Mouse (Mus musculus): ENCODE data around the gene Zmiz1. TPM values are rescaled to one million over a fixed set of nuclear protein-coding genes. Genes with fewer than 3 reads are reported as not detected.

Gene Zmiz1
- polyA plus RNA-seq, 1 experiment from 2014 or later: 22.4 TPM

DNA sequence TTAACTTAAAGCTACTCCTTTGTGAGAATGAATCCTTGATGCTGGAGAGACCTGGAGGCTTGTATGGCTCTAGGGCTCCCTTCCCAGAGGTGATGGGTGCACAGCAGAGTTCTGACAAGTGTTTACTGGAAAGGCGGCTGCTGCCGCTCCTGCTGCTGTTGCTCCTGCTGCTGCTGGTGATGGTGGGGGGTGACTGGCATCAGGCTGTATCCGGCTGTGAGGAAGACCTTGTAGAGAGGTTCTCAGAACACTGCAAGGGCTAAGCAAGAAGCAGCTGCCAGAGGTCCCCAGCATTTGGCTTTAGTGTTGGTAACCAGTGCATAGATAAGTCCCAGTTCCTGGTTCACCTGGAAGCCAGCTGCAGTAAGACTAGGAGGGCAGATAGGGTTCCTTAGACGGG, 149.6 kb downstream of the Zmiz1 start:
- 23% methylated on average over 4 of the region's 4 CpGs for WGBS
- peak overlapping the region; percentile 77 for H3K4me3 ChIP-seq (ENCODE audit: low read length)
- ATAC-seq (ENCODE audit: low read depth): no peak
- H3K4me1 ChIP-seq (replicated peaks; ENCODE audit: control insufficient read depth, insufficient read depth, low read length): peaks cover 71% of the 10 kb centered on the region
- H3K9me3 ChIP-seq (ENCODE audit: control insufficient read depth, low read length): no peaks in the 10 kb centered on the region
- peak overlapping the region; percentile 85 for H3K9ac ChIP-seq (ENCODE audit: low read length)
- H3K4me2 ChIP-seq (ENCODE audit: low read depth, low read length): peak overlapping the region; percentile 96
- H3K27me3 ChIP-seq (ENCODE audit: control insufficient read depth, insufficient read depth, low read depth, low read length): no peaks in the 10 kb centered on the region
- H3K27ac ChIP-seq (ENCODE audit: low read length): peak overlapping the region; percentile 84
- H3K36me3 ChIP-seq (ENCODE audit: control insufficient read depth, insufficient read depth, low read length): no peaks in the 10 kb centered on the region

DNA sequence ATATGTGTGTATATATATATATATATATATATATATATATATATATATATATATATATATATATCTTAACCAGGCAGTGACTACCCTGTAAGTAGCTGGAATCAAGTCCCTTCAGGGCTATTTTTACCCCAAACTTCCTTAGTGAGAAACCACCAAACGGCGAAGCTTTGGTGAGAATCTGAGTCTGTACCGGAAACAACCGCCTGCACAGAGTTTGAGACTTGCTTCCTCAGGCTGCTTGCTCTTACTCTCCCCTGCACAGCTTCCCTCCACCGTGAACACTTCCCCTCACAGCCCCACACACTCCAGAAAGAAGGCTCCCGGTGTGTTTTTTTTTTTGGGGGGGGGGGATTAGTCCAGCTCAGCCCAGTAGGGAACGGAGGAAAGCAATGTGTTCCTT, 150.4 kb downstream of the Zmiz1 start:
- Histone ChIP-seq H3K4me1 (replicated peaks; ENCODE audit: control insufficient read depth, insufficient read depth, low read length) (peaks cover 63% of the 10 kb centered on the region), H3K9ac (ENCODE audit: low read length) (no peak overlapping the region), H3K4me3 (ENCODE audit: low read length) (no peak overlapping the region; the same call in 1 of the 2 replicates), H3K9me3 (ENCODE audit: control insufficient read depth, low read length) (no peaks in the 10 kb centered on the region), H3K4me2 (ENCODE audit: low read depth, low read length) (peak overlapping the region; percentile 24; the same call in 1 of the 2 replicates), H3K36me3 (ENCODE audit: control insufficient read depth, insufficient read depth, low read length) (no peaks in the 10 kb centered on the region), H3K27me3 (ENCODE audit: control insufficient read depth, insufficient read depth, low read depth, low read length) (no peaks in the 10 kb centered on the region), H3K27ac (ENCODE audit: low read length) (no peak overlapping the region)
- 44% methylated on average over 7 of the region's 7 CpGs for WGBS
- ATAC-seq (ENCODE audit: low read depth): no peak

DNA sequence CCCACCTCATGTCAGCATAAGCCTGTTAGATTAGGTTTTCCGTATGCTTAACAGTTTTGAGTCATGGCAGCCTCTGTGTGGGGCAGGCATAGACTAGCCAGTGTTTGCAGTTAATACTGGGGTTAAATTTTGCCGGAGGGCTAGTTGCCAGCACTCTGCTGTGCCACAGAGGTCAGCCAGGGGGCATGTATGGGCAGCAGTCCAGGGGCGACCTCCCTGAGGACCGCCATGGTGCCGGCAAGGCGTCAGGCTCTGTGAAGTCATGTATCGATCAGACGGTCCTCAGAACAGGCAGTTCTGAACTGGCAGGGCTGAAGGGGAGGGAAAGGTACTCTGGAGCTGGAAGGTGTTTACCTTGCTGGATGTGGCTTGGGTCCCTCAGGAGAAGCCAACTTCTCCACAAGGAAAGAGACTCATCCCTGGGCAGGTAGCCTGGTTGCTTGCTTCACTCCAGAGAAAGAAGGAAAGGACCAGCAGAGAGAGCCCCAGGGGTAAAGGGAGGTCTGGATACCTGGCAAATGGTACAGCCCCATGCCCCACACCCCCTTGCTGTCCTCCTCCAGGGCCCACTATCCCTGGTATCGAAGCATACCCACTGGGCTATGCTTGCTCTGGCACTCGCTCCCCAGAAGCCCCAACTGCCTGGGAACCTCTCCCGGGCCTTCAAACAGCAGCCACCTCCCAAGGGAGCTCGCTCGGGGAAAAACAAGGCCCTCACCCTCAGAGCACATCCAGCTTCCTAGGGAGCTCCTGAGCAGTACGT, 151.6 kb downstream of the Zmiz1 start:
- WGBS: 45% methylated on average over 14 of the region's 14 CpGs
- Histone ChIP-seq H3K9me3 (ENCODE audit: control insufficient read depth, low read length) (no peaks in the 10 kb centered on the region), H3K36me3 (ENCODE audit: control insufficient read depth, insufficient read depth, low read length) (no peaks in the 10 kb centered on the region), H3K27ac (ENCODE audit: low read length) (no peak overlapping the region), H3K9ac (ENCODE audit: low read length) (peak overlapping the region; percentile 34; the same call in 1 of the 2 replicates), H3K4me2 (ENCODE audit: low read depth, low read length) (no peak overlapping the region), H3K4me3 (ENCODE audit: low read length) (no peak overlapping the region), H3K4me1 (replicated peaks; ENCODE audit: control insufficient read depth, insufficient read depth, low read length) (peaks cover 52% of the 10 kb centered on the region), H3K27me3 (ENCODE audit: control insufficient read depth, insufficient read depth, low read depth, low read length) (no peaks in the 10 kb centered on the region)
- ATAC-seq (ENCODE audit: low read depth): no peak

DNA sequence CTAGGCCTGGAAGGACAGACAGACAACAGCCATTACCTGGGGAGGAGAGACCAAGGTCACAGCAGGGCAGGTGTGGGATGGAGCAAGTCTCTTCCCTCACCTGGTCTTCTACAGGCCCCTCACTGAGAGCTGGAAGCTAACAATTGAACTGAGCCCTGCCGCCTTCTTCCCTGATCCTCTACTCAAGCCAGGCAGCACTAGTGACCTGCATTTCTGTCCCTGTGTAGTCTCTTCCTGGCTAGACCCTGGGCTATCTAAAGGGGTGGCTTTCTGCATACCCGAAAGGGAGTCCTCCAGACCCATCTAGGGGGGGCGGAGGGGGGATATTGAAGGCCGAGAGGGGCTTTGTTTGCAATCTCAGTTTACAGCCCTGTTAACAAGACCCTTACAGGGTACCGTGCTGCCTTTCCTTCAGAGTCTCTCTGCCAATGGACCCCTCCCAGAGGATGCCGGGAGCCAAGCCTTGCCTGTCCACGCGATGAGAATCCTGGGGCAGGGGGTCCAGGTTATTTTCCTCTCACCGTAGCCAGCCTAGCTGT, 152.2 kb downstream of the Zmiz1 start:
- peaks cover 46% of the 10 kb centered on the region for H3K4me1 ChIP-seq (replicated peaks; ENCODE audit: control insufficient read depth, insufficient read depth, low read length)
- ATAC-seq (ENCODE audit: low read depth): no peak
- H3K27ac ChIP-seq (ENCODE audit: low read length): no peak overlapping the region
- WGBS: 38% methylated on average over 9 of the region's 9 CpGs
- no peaks in the 10 kb centered on the region for H3K9me3 ChIP-seq (ENCODE audit: control insufficient read depth, low read length)
- H3K36me3 ChIP-seq (ENCODE audit: control insufficient read depth, insufficient read depth, low read length): no peaks in the 10 kb centered on the region
- no peaks in the 10 kb centered on the region for H3K27me3 ChIP-seq (ENCODE audit: control insufficient read depth, insufficient read depth, low read depth, low read length)
- H3K9ac ChIP-seq (ENCODE audit: low read length): peak overlapping the region; percentile 26; the same call in 1 of the 2 replicates
- no peak overlapping the region for H3K4me3 ChIP-seq (ENCODE audit: low read length)
- H3K4me2 ChIP-seq (ENCODE audit: low read depth, low read length): no peak overlapping the region

DNA sequence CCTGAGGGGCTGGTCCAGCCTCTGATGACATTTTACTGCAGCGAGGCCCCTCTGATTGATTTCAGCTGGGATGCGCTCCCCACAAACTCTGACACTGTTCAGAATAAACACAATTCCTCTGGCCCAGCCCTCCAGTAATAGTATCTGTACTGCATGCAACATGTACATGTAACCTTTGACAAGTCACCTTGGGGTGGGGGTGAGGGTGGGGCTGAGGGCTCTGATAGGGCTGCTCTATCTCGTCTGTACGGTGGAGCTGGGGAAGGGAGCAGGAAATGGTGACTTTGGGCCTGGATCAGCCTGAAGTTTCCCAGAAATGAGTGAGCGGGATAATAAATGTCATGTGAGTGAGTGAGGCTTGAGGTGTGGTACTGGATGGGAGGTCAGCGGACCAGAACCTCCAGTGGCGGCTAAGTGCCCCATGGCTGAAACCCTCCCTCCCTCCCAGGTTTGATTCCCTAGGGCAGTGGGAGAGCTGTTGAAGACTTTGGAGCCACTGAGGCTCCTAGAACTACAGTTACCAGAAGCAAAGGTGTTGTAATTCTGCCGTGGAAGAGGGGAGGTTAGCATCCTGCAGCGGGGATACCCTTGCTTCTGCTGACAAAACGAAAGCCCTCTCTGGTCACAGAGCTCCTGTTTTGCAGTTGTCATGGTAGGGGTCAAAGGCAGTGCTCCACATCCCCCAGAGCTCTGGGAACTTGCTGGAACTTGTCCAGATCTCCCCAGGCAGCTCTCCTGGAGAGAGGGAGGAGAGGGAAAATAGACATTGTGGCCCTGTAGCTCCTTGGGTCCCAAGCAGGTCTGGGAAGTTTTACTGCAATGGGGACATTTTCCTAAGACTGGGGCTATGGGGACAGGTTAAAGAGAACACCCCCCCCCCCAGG, 153.1 kb downstream of the Zmiz1 start:
- 58% methylated on average over 10 of the region's 10 CpGs for WGBS
- no peak for ATAC-seq (ENCODE audit: low read depth)

DNA sequence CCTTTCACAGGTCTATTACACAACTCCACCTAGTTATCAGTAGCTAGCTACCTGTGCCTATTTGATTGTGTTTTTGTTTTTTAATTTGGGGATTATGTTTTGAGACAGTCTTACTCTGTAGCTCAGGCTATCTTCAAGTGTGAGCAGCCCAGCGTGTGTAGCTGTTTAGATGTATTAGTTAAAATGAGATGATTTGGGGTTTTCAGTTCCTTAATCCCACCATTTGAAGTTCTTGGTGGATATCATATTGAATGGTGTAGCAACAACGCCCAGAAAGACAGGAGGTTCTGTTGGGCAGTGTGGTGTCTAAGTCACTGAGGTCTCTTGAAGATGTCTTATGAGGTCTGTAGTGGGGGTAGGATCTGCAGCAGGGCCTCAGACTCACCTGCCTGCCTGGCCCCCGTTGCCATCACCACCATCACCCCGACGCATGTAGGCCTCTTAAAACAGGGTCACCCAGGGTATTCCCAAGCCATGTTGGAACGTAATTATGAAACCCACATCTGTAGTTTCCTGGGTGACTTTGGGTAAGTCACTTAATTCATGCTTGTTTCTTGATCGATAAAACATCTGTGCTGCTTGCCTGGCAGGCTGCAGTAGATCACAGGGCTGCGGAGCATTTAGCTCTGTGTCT, 155.1 kb downstream of the Zmiz1 start:
- Histone ChIP-seq H3K27ac (ENCODE audit: low read length) (no peak overlapping the region), H3K4me3 (ENCODE audit: low read length) (no peak overlapping the region), H3K9ac (ENCODE audit: low read length) (no peak overlapping the region), H3K27me3 (ENCODE audit: control insufficient read depth, insufficient read depth, low read depth, low read length) (no peaks in the 10 kb centered on the region), H3K4me1 (replicated peaks; ENCODE audit: control insufficient read depth, insufficient read depth, low read length) (peaks cover 29% of the 10 kb centered on the region), H3K36me3 (ENCODE audit: control insufficient read depth, insufficient read depth, low read length) (no peaks in the 10 kb centered on the region; the same call in 1 of the 2 replicates), H3K9me3 (ENCODE audit: control insufficient read depth, low read length) (no peaks in the 10 kb centered on the region), H3K4me2 (ENCODE audit: low read depth, low read length) (no peak overlapping the region)
- no peak for ATAC-seq (ENCODE audit: low read depth)
- WGBS: 79% methylated on average over 8 of the region's 8 CpGs

More for the DNA sequence above, 153.1 kb downstream of the Zmiz1 start:
- H3K4me3 ChIP-seq (ENCODE audit: low read length): no peak overlapping the region
- H3K27ac ChIP-seq (ENCODE audit: low read length): no peak overlapping the region
- no peaks in the 10 kb centered on the region for H3K9me3 ChIP-seq (ENCODE audit: control insufficient read depth, low read length)
- no peaks in the 10 kb centered on the region for H3K36me3 ChIP-seq (ENCODE audit: control insufficient read depth, insufficient read depth, low read length)
- H3K27me3 ChIP-seq (ENCODE audit: control insufficient read depth, insufficient read depth, low read depth, low read length): no peaks in the 10 kb centered on the region
- H3K4me1 ChIP-seq (replicated peaks; ENCODE audit: control insufficient read depth, insufficient read depth, low read length): peaks cover 38% of the 10 kb centered on the region
- H3K4me2 ChIP-seq (ENCODE audit: low read depth, low read length): no peak overlapping the region
- H3K9ac ChIP-seq (ENCODE audit: low read length): no peak overlapping the region

DNA sequence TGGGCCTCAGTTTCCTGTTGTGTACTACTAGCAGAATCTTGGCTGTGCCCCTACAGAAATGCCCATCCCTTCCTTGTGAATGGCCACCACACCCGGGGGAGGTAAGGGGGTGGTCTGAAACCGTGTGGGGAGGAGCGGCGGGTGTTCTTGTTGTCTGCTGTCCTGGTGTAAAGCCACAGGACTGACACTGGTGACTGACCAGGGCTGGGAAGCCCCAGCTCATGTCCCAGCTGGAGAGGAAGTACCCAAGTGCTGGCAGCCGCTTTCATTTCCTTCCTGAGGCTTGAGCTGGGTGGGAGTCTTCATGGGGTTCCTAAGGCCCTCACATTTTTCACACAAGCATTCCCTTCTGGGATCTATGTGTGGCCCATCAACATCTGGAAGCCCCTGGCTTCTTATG, 155.7 kb downstream of the Zmiz1 start:
- ATAC-seq (ENCODE audit: low read depth): peak; percentile 47
- no peaks in the 10 kb centered on the region for H3K9me3 ChIP-seq (ENCODE audit: control insufficient read depth, low read length)
- H3K9ac ChIP-seq (ENCODE audit: low read length): no peak overlapping the region
- no peak overlapping the region for H3K4me2 ChIP-seq (ENCODE audit: low read depth, low read length)
- peak overlapping the region; percentile 30; the same call in 1 of the 2 replicates for H3K27ac ChIP-seq (ENCODE audit: low read length)
- H3K36me3 ChIP-seq (ENCODE audit: control insufficient read depth, insufficient read depth, low read length): no peaks in the 10 kb centered on the region; the same call in 1 of the 2 replicates
- no peak overlapping the region for H3K4me3 ChIP-seq (ENCODE audit: low read length)
- no peaks in the 10 kb centered on the region for H3K27me3 ChIP-seq (ENCODE audit: control insufficient read depth, insufficient read depth, low read depth, low read length)
- peaks cover 25% of the 10 kb centered on the region for H3K4me1 ChIP-seq (replicated peaks; ENCODE audit: control insufficient read depth, insufficient read depth, low read length)
- 48% methylated on average over 5 of the region's 5 CpGs for WGBS

DNA sequence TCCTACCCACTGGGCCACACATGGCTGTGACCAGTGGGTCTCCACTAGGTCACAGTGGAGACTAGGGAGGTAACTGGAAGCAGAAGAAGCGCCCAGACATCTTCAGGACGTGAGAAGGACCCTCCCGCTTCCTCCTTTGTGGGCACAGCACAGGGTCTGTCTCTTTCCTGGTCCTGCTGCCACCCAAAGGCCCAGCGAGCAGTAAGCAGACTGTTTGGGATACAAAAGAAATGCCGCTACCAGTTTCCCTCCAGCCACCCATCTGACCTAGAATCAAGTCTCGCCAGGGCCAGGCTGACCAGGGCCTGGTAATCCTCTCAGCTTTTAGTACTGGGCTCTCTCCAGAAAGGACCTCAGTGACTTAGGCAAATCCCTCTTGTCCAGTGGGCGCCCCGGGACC, 156.6 kb downstream of the Zmiz1 start:
- no peak for ATAC-seq (ENCODE audit: low read depth)
- no peak overlapping the region for H3K27ac ChIP-seq (ENCODE audit: low read length)
- H3K4me2 ChIP-seq (ENCODE audit: low read depth, low read length): no peak overlapping the region
- H3K9ac ChIP-seq (ENCODE audit: low read length): no peak overlapping the region
- H3K4me1 ChIP-seq (replicated peaks; ENCODE audit: control insufficient read depth, insufficient read depth, low read length): peaks cover 20% of the 10 kb centered on the region
- no peak overlapping the region for H3K4me3 ChIP-seq (ENCODE audit: low read length)
- WGBS: 85% methylated on average over 8 of the region's 8 CpGs
- no peaks in the 10 kb centered on the region for H3K27me3 ChIP-seq (ENCODE audit: control insufficient read depth, insufficient read depth, low read depth, low read length)
- H3K36me3 ChIP-seq (ENCODE audit: control insufficient read depth, insufficient read depth, low read length): no peaks in the 10 kb centered on the region; the same call in 1 of the 2 replicates
- H3K9me3 ChIP-seq (ENCODE audit: control insufficient read depth, low read length): no peaks in the 10 kb centered on the region

Data from lung, embryonic 16.5 days (tissue).